ENCODE assay signal across 20 mouse cellular contexts in the genomic region with DNA sequence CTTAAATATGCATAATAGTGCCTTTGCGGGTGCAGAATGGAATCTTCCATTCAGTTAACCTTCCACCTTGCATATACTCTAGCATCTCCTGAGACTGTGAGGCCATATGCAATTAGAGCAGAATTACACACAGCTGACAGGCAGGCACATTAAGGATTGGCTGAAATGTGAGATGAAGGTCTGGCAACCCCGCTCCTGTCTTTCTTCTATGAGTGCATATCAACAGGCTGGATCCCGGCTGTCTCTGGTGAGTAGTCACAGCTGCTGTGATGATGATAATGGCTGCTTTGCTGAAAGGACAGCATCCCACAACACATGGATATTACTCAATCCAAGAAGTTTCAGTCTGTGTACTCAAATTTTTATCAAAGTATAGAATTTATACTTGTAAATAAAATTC. TPM values are rescaled to one million over a fixed set of nuclear protein-coding genes. Genes with fewer than 3 reads are reported as not detected.
DNase-seq lines count a peak whose midpoint lies in the region; ATAC-seq and TF ChIP-seq lines count a peak whose summit lies in the region.
"Had no signal": no experiment of that assay in that cellular context is flagged by ENCODE, and none has a peak within 500 bp of the region (broad histone marks: within the 10 kb centered on the region; RNA-seq: fewer than 3 reads in every experiment).

No protein-coding gene starts in this region.

- H3K4me3 ChIP-seq in kidney, embryonic 15.5 days (replicated peaks) = no peak overlapping the region
- H3K4me3 ChIP-seq in lung, embryonic 14.5 days (ENCODE audit: low read depth, low read length) = no peak overlapping the region
- H3K4me3 ChIP-seq in stomach, embryonic 14.5 days (ENCODE audit: low read depth, low read length) = no peak overlapping the region
- H3K4me3 ChIP-seq in stomach, postnatal 0 days (ENCODE audit: low read depth, low read length) = no peak overlapping the region
- no peak overlapping the region for H3K4me3 ChIP-seq in stomach, embryonic 16.5 days (replicated peaks; ENCODE audit: low read length)
- H3K4me3 ChIP-seq: embryonic facial prominence, embryonic 12.5 days; heart, adult 2 months; heart, embryonic 15.5 days; hindbrain, embryonic 13.5 days had no signal

- H3K36me3 ChIP-seq in kidney, embryonic 15.5 days = no peaks in the 10 kb centered on the region
- no peaks in the 10 kb centered on the region for H3K36me3 ChIP-seq in lung, embryonic 14.5 days (ENCODE audit: insufficient read depth)
- no peaks in the 10 kb centered on the region for H3K36me3 ChIP-seq in stomach, embryonic 14.5 days (ENCODE audit: control insufficient read depth, insufficient read depth, low read length)
- H3K36me3 ChIP-seq in stomach, postnatal 0 days (ENCODE audit: control insufficient read depth, insufficient read depth, low read length) = no peaks in the 10 kb centered on the region
- H3K36me3 ChIP-seq in stomach, embryonic 16.5 days (ENCODE audit: control insufficient read depth, insufficient read depth, low read length) = no peaks in the 10 kb centered on the region
- H3K36me3 ChIP-seq: embryonic facial prominence, embryonic 12.5 days; heart, embryonic 15.5 days; hindbrain, embryonic 13.5 days had no signal

- no peak for DNase-seq in kidney, postnatal 25 days
- DNase-seq in lung, embryonic 14.5 days = peak; percentile 77
- no peak for DNase-seq in lung, adult 18-20 months
- no peak for DNase-seq in stomach, postnatal 0 days (ENCODE audit: low spot score)
- DNase-seq in yolk sac, embryonic 10.5 days (ENCODE audit: low spot score) = no peak
- DNase-seq: adrenal gland, adult 2 months; adrenal gland, postnatal 25 days; cerebellum, adult 2 months; cerebellum, postnatal 10 days; gastrocnemius, postnatal 10 days; heart, adult 2 months; heart, postnatal 14 days had no signal

- no peak for TF ChIP-seq EP300 in stomach, postnatal 0 days (optimal IDR thresholded peaks at IDR 0.05)

- no peak overlapping the region for H3K27ac ChIP-seq in kidney, embryonic 15.5 days
- no peak overlapping the region for H3K27ac ChIP-seq in lung, embryonic 14.5 days (ENCODE audit: low read depth)
- no peak overlapping the region for H3K27ac ChIP-seq in stomach, embryonic 14.5 days (ENCODE audit: low read length)
- no peak overlapping the region for H3K27ac ChIP-seq in stomach, postnatal 0 days (replicated peaks)
- no peak overlapping the region for H3K27ac ChIP-seq in stomach, embryonic 16.5 days (ENCODE audit: low read length)
- H3K27ac ChIP-seq: embryonic facial prominence, embryonic 12.5 days; heart, adult 2 months; heart, embryonic 15.5 days; hindbrain, embryonic 13.5 days had no signal

- no peaks in the 10 kb centered on the region for H3K4me1 ChIP-seq in kidney, embryonic 15.5 days
- H3K4me1 ChIP-seq in lung, embryonic 14.5 days (ENCODE audit: insufficient read depth) = no peaks in the 10 kb centered on the region; the same call in 1 of the 2 replicates
- H3K4me1 ChIP-seq in stomach, embryonic 14.5 days (ENCODE audit: control insufficient read depth, insufficient read depth, low read length) = no peaks in the 10 kb centered on the region
- no peaks in the 10 kb centered on the region for H3K4me1 ChIP-seq in stomach, postnatal 0 days (replicated peaks; ENCODE audit: control insufficient read depth, insufficient read depth)
- no peaks in the 10 kb centered on the region for H3K4me1 ChIP-seq in stomach, embryonic 16.5 days (ENCODE audit: control insufficient read depth, insufficient read depth, low read length)
- H3K4me1 ChIP-seq: embryonic facial prominence, embryonic 12.5 days; heart, embryonic 15.5 days; hindbrain, embryonic 13.5 days had no signal

- H3K9me3 ChIP-seq in kidney, embryonic 15.5 days (replicated peaks) = no peaks in the 10 kb centered on the region
- H3K9me3 ChIP-seq in lung, embryonic 14.5 days (ENCODE audit: low read depth, low read length) = no peaks in the 10 kb centered on the region
- H3K9me3 ChIP-seq in stomach, embryonic 14.5 days (ENCODE audit: control insufficient read depth, low read depth, low read length) = no peaks in the 10 kb centered on the region
- no peaks in the 10 kb centered on the region for H3K9me3 ChIP-seq in stomach, postnatal 0 days (ENCODE audit: control insufficient read depth, low read length)
- no peaks in the 10 kb centered on the region for H3K9me3 ChIP-seq in stomach, embryonic 16.5 days (replicated peaks; ENCODE audit: control insufficient read depth, low read length)
- H3K9me3 ChIP-seq: embryonic facial prominence, embryonic 12.5 days; heart, embryonic 15.5 days; hindbrain, embryonic 13.5 days had no signal

- no peak overlapping the region for H3K9ac ChIP-seq in kidney, embryonic 15.5 days
- no peak overlapping the region for H3K9ac ChIP-seq in lung, embryonic 14.5 days
- no peak overlapping the region for H3K9ac ChIP-seq in stomach, embryonic 14.5 days (replicated peaks; ENCODE audit: low read depth, low read length)
- no peak overlapping the region for H3K9ac ChIP-seq in stomach, postnatal 0 days (ENCODE audit: low read length)
- H3K9ac ChIP-seq in stomach, embryonic 16.5 days (ENCODE audit: low read length) = no peak overlapping the region
- H3K9ac ChIP-seq: embryonic facial prominence, embryonic 12.5 days; heart, embryonic 15.5 days; hindbrain, embryonic 13.5 days had no signal

- WGBS in kidney, embryonic 15.5 days = 30% methylated on average over 3 of the region's 3 CpGs
- 25% methylated on average over 3 of the region's 3 CpGs for WGBS in lung, embryonic 14.5 days
- WGBS in stomach, embryonic 14.5 days = 39% methylated on average over 3 of the region's 3 CpGs
- WGBS in stomach, postnatal 0 days = 42% methylated on average over 3 of the region's 3 CpGs
- WGBS in stomach, embryonic 16.5 days = 41% methylated on average over 3 of the region's 3 CpGs

- H3K4me2 ChIP-seq in kidney, embryonic 15.5 days = no peak overlapping the region
- no peak overlapping the region for H3K4me2 ChIP-seq in lung, embryonic 14.5 days
- no peak overlapping the region for H3K4me2 ChIP-seq in stomach, embryonic 14.5 days (replicated peaks; ENCODE audit: low read depth, low read length)
- H3K4me2 ChIP-seq in stomach, postnatal 0 days (replicated peaks; ENCODE audit: low read depth) = no peak overlapping the region
- H3K4me2 ChIP-seq in stomach, embryonic 16.5 days (ENCODE audit: low read depth, low read length) = no peak overlapping the region
- H3K4me2 ChIP-seq: embryonic facial prominence, embryonic 12.5 days; heart, embryonic 11.5 days; heart, embryonic 15.5 days; hindbrain, embryonic 13.5 days had no signal

- H3K27me3 ChIP-seq in kidney, embryonic 15.5 days = no peaks in the 10 kb centered on the region
- H3K27me3 ChIP-seq in lung, embryonic 14.5 days (ENCODE audit: insufficient read depth, low read length) = no peaks in the 10 kb centered on the region
- H3K27me3 ChIP-seq in stomach, embryonic 14.5 days (ENCODE audit: control insufficient read depth, insufficient read depth, low read length) = no peaks in the 10 kb centered on the region
- H3K27me3 ChIP-seq in stomach, postnatal 0 days (ENCODE audit: control insufficient read depth, insufficient read depth, low read length) = no peaks in the 10 kb centered on the region
- no peaks in the 10 kb centered on the region for H3K27me3 ChIP-seq in stomach, embryonic 16.5 days (ENCODE audit: control insufficient read depth, insufficient read depth, low read length)
- H3K27me3 ChIP-seq: embryonic facial prominence, embryonic 12.5 days; heart, embryonic 15.5 days; hindbrain, embryonic 13.5 days had no signal

- ATAC-seq in kidney, embryonic 15.5 days (replicated peaks; ENCODE audit: low FRiP score) = 0 out of 2 replicates have a peak, but pooled peaks have one; percentile 40
- ATAC-seq in lung, embryonic 14.5 days (ENCODE audit: insufficient read depth) = peak; percentile 88
- ATAC-seq in stomach, embryonic 14.5 days (ENCODE audit: insufficient number of reproducible peaks, insufficient read depth, low FRiP score, low read depth) = 0 out of 2 replicates have a peak, but pooled peaks have one; percentile 18
- ATAC-seq in stomach, postnatal 0 days (ENCODE audit: low FRiP score, low TSS enrichment) = no peak
- peak; percentile 60; the same call in 1 of the 2 replicates for ATAC-seq in stomach, embryonic 16.5 days (ENCODE audit: insufficient read depth, low FRiP score)
- ATAC-seq: forebrain, embryonic 16.5 days had no signal

- TF ChIP-seq CTCF in lung, embryonic 14.5 days (IDR thresholded peaks at IDR 0.05; ENCODE audit: low read depth) = no peak
- TF ChIP-seq CTCF in stomach, postnatal 0 days (IDR thresholded peaks at IDR 0.05; ENCODE audit: low read depth) = no peak

RNA-seq across cellular contexts. Expression of a gene that starts 29.9 kb away (rescaled TPM):
- polyA plus RNA-seq in kidney, embryonic 15.5 days (2015; fragmentation: Nextera tagmentation; extraction: Ambion mirVana) = 8.4 and 9.5 TPM in 2 replicates
- 24.4 and 26.7 TPM in 2 replicates for polyA plus RNA-seq in lung, embryonic 14.5 days (2014; fragmentation: Nextera tagmentation; extraction: Ambion mirVana)
- 16.0 and 18.2 TPM in 2 replicates for polyA plus RNA-seq in stomach, embryonic 14.5 days (2014; fragmentation: Nextera tagmentation; extraction: Ambion mirVana)
- polyA plus RNA-seq in stomach, postnatal 0 days (2015; fragmentation: Nextera tagmentation; extraction: Ambion mirVana) = 2.1 and 2.2 TPM in 2 replicates
- polyA plus RNA-seq in stomach, embryonic 16.5 days (2015; fragmentation: Nextera tagmentation; extraction: Ambion mirVana) = 10.4 and 11.3 TPM in 2 replicates
